Mouse (Mus musculus) small intestine, adult 2 months (tissue): ENCODE measurements around the gene Nrd1. TPM values are rescaled to one million over a fixed set of nuclear protein-coding genes. Genes with fewer than 3 reads are reported as not detected.

Experiments used
- H3K27ac ChIP-seq: fragments of 200-500 bp; 2 replicates; pipeline ENCODE4 v1.5.1; 2012; ENCODE audit warnings: low read depth, low read length, control low read depth, inconsistent platforms; ENCODE audit not compliant: insufficient read depth
- H3K27me3 ChIP-seq: fragments of 200-500 bp; 2 replicates; pipeline ENCODE4 v1.6.1; 2012; ENCODE audit warnings: mild to moderate bottlenecking, moderate library complexity, low read length, inconsistent platforms; ENCODE audit not compliant: control insufficient read depth, insufficient read depth
- H3K36me3 ChIP-seq: fragments of 200-500 bp; 2 replicates; pipeline ENCODE4 v1.6.1; 2012; ENCODE audit warnings: mild to moderate bottlenecking, low read length, control low read depth, inconsistent platforms; ENCODE audit not compliant: control insufficient read depth, insufficient read depth
- H3K4me1 ChIP-seq: fragments of 200-500 bp; 2 replicates; pipeline ENCODE4 v1.6.1; 2012; ENCODE audit warnings: low read length, inconsistent platforms, mixed read lengths; ENCODE audit not compliant: control insufficient read depth, insufficient read depth, insufficient read length
- H3K4me3 ChIP-seq: fragments of 200-500 bp; 2 replicates; pipeline ENCODE4 v1.5.1; 2012; ENCODE audit warnings: low read depth, mild to moderate bottlenecking, control low read depth, inconsistent platforms, low read length, moderate library complexity
- CTCF ChIP-seq: fragments of 200-500 bp; IDR thresholded peaks from 2 replicates; pipeline ENCODE4 v1.5.1; 2012; ENCODE audit warnings: low read depth, mild to moderate bottlenecking, control low read depth, inconsistent platforms, low read length, moderate library complexity, mixed read lengths; ENCODE audit not compliant: insufficient replicate concordance, insufficient read length; ENCODE audit errors: extremely low read depth
- POLR2A ChIP-seq: fragments of 200-500 bp; IDR thresholded peaks from 2 replicates; pipeline ENCODE4 v1.6.1; 2012; ENCODE audit warnings: low read depth, mild to moderate bottlenecking, control low read depth, inconsistent platforms, low read length, moderate library complexity
- WGBS: fragments of 180-500 bp; shearing (Covaris S2); methylation state at CpG from one replicate; pipeline ENCODE4 v1.1.7; 2018; 5-methylcytosine and 5-hydroxymethylcytosine counted together
- polyA plus RNA-seq: library from polyadenylated mRNA; depleted of rRNA; stranded (reverse); fragments of >200 nt; gene quantifications from 2 replicates; pipeline ENCODE4 v1.2.3, GENCODE M21; 2012; rRNA removed

The Nrd1 gene
- 4.8 and 9.1 TPM in 2 replicates for polyA plus RNA-seq

GRCm38 (mm10) chr4:108999999-109000950 lies at the start of gene Nrd1:
TSS of gene Nrd1 (plus strand) at chr4:109000655.
- peak within 1 kb of the TSS; percentile 88 for H3K27ac ChIP-seq
- no peaks in the 10 kb centered on the region; the same call in 1 of the 2 replicates for H3K4me1 ChIP-seq
- no peak for TF ChIP-seq CTCF
- peak; percentile 93 for TF ChIP-seq POLR2A
- no peaks in the 10 kb centered on the region for H3K27me3 ChIP-seq
- H3K4me3 ChIP-seq = peak within 1 kb of the TSS; percentile 77
- WGBS = under 1% methylated on average over 58 of the region's 58 CpGs
- no peaks in the 10 kb centered on the region for H3K36me3 ChIP-seq

- TF ChIP-seq POLR2A (no peak), CTCF (no peak)
- WGBS = 92% methylated on average over 4 of the region's 4 CpGs
- H3K4me3 ChIP-seq = no peak overlapping the region
- no peak overlapping the region for H3K27ac ChIP-seq
- H3K36me3 ChIP-seq = no peaks in the 10 kb centered on the region
- H3K27me3 ChIP-seq = no peaks in the 10 kb centered on the region
- H3K4me1 ChIP-seq = no peaks in the 10 kb centered on the region
Observed at GRCm38 (mm10) chr4:108951663-108952062, 48.8 kb upstream of the Nrd1 start.

GRCm38 (mm10) chr4:108959696-108960095 lies 40.8 kb upstream of the Nrd1 start:
- H3K27ac ChIP-seq = no peak overlapping the region
- WGBS = 92% methylated on average over 3 of the region's 3 CpGs
- TF ChIP-seq POLR2A (no peak), CTCF (no peak)

GRCm38 (mm10) chr4:108960619-108961460 lies 39.6 kb upstream of the Nrd1 start:
- 85% methylated on average over 4 of the region's 4 CpGs for WGBS
- no peak overlapping the region for H3K27ac ChIP-seq
- TF ChIP-seq CTCF (no peak), POLR2A (no peak)
- no peaks in the 10 kb centered on the region for H3K27me3 ChIP-seq
- no peak overlapping the region for H3K4me3 ChIP-seq
- no peaks in the 10 kb centered on the region for H3K4me1 ChIP-seq
- H3K36me3 ChIP-seq = no peaks in the 10 kb centered on the region

More at GRCm38 (mm10) chr4:108959696-108960095, 40.8 kb upstream of the Nrd1 start:
- H3K27me3 ChIP-seq = no peaks in the 10 kb centered on the region
- no peaks in the 10 kb centered on the region for H3K4me1 ChIP-seq
- H3K36me3 ChIP-seq = no peaks in the 10 kb centered on the region
- H3K4me3 ChIP-seq = no peak overlapping the region

GRCm38 (mm10) chr4:108963017-108963416 lies 37.4 kb upstream of the Nrd1 start:
- TF ChIP-seq CTCF (no peak), POLR2A (no peak)
- H3K4me1 ChIP-seq = no peaks in the 10 kb centered on the region

GRCm38 (mm10) chr4:108969517-108969916 lies 30.9 kb upstream of the Nrd1 start:
- no peak for TF ChIP-seq POLR2A
- no peak for TF ChIP-seq CTCF
- H3K27ac ChIP-seq = no peak overlapping the region
- H3K4me1 ChIP-seq = no peaks in the 10 kb centered on the region
- no peak overlapping the region for H3K4me3 ChIP-seq
- no peaks in the 10 kb centered on the region for H3K27me3 ChIP-seq
- WGBS = 15% methylated on average over 3 of the region's 3 CpGs
- H3K36me3 ChIP-seq = no peaks in the 10 kb centered on the region

More at GRCm38 (mm10) chr4:108963017-108963416, 37.4 kb upstream of the Nrd1 start:
- no peaks in the 10 kb centered on the region for H3K36me3 ChIP-seq
- no peak overlapping the region for H3K27ac ChIP-seq
- no peaks in the 10 kb centered on the region for H3K27me3 ChIP-seq
- 87% methylated on average over 6 of the region's 6 CpGs for WGBS
- no peak overlapping the region for H3K4me3 ChIP-seq
